Mouse (Mus musculus): ENCODE measurements around the gene Lrrc27. TPM values are rescaled to one million over a fixed set of nuclear protein-coding genes. Genes with fewer than 3 reads are reported as not detected.

The Lrrc27 gene
- polyA plus RNA-seq, 1 experiment from 2014 or later = 4.7 TPM

- Histone ChIP-seq H3K4me2 (ENCODE audit: low read length) (no peak overlapping the region), H3K27ac (ENCODE audit: low read depth) (no peak overlapping the region), H3K9ac (ENCODE audit: low read length) (no peak overlapping the region), H3K4me1 (replicated peaks; ENCODE audit: control insufficient read depth, insufficient read depth, low read length) (no peaks in the 10 kb centered on the region), H3K27me3 (replicated peaks; ENCODE audit: control insufficient read depth, insufficient read depth, low read length) (no peaks in the 10 kb centered on the region), H3K9me3 (ENCODE audit: control insufficient read depth, low read length) (no peaks in the 10 kb centered on the region), H3K4me3 (ENCODE audit: low read depth, low read length) (no peak overlapping the region), H3K36me3 (ENCODE audit: control insufficient read depth, insufficient read depth, low read length) (no peaks in the 10 kb centered on the region)
- no peak for ATAC-seq (replicated peaks; ENCODE audit: low FRiP score, low TSS enrichment, low read depth)
- peak; percentile 49 for DNase-seq (ENCODE audit: low spot score)
- WGBS = 70% methylated on average over 8 of the region's 8 CpGs
These were observed 11.9 kb downstream of the Lrrc27 start for GRCm38 (mm10) chr7:139224725-139225124.

GRCm38 (mm10) chr7:139226416-139226815, 13.6 kb downstream of the Lrrc27 start:
- Histone ChIP-seq H3K9me3 (ENCODE audit: control insufficient read depth, low read length) (no peaks in the 10 kb centered on the region), H3K4me2 (ENCODE audit: low read length) (no peak overlapping the region), H3K27ac (ENCODE audit: low read depth) (no peak overlapping the region), H3K27me3 (replicated peaks; ENCODE audit: control insufficient read depth, insufficient read depth, low read length) (no peaks in the 10 kb centered on the region), H3K36me3 (ENCODE audit: control insufficient read depth, insufficient read depth, low read length) (no peaks in the 10 kb centered on the region), H3K4me1 (replicated peaks; ENCODE audit: control insufficient read depth, insufficient read depth, low read length) (no peaks in the 10 kb centered on the region), H3K9ac (ENCODE audit: low read length) (no peak overlapping the region), H3K4me3 (ENCODE audit: low read depth, low read length) (no peak overlapping the region)
- 78% methylated on average over 7 of the region's 7 CpGs for WGBS
- DNase-seq (ENCODE audit: low spot score) (peak; percentile 42), ATAC-seq (replicated peaks; ENCODE audit: low FRiP score, low TSS enrichment, low read depth) (no peak)

GRCm38 (mm10) chr7:139228447-139229171, 15.8 kb downstream of the Lrrc27 start:
- no peaks in the 10 kb centered on the region for H3K36me3 ChIP-seq (ENCODE audit: control insufficient read depth, insufficient read depth, low read length)
- H3K9me3 ChIP-seq (ENCODE audit: control insufficient read depth, low read length) = no peaks in the 10 kb centered on the region
- no peaks in the 10 kb centered on the region for H3K27me3 ChIP-seq (replicated peaks; ENCODE audit: control insufficient read depth, insufficient read depth, low read length)
- DNase-seq (ENCODE audit: low spot score) = peak; percentile 27
- WGBS = 67% methylated on average over 6 of the region's 6 CpGs
- no peak overlapping the region for H3K4me3 ChIP-seq (ENCODE audit: low read depth, low read length)
- H3K9ac ChIP-seq (ENCODE audit: low read length) = no peak overlapping the region
- no peak overlapping the region for H3K4me2 ChIP-seq (ENCODE audit: low read length)
- H3K4me1 ChIP-seq (replicated peaks; ENCODE audit: control insufficient read depth, insufficient read depth, low read length) = no peaks in the 10 kb centered on the region
- H3K27ac ChIP-seq (ENCODE audit: low read depth) = no peak overlapping the region
- no peak for ATAC-seq (replicated peaks; ENCODE audit: low FRiP score, low TSS enrichment, low read depth)

GRCm38 (mm10) chr7:139229837-139230236, 17.0 kb downstream of the Lrrc27 start:
- WGBS = 83% methylated on average over 5 of the region's 5 CpGs
- Histone ChIP-seq H3K36me3 (ENCODE audit: control insufficient read depth, insufficient read depth, low read length) (no peaks in the 10 kb centered on the region), H3K4me3 (ENCODE audit: low read depth, low read length) (no peak overlapping the region), H3K4me1 (replicated peaks; ENCODE audit: control insufficient read depth, insufficient read depth, low read length) (peaks cover 11% of the 10 kb centered on the region), H3K27ac (ENCODE audit: low read depth) (no peak overlapping the region), H3K9me3 (ENCODE audit: control insufficient read depth, low read length) (no peaks in the 10 kb centered on the region), H3K4me2 (ENCODE audit: low read length) (no peak overlapping the region), H3K9ac (ENCODE audit: low read length) (no peak overlapping the region), H3K27me3 (replicated peaks; ENCODE audit: control insufficient read depth, insufficient read depth, low read length) (no peaks in the 10 kb centered on the region)
- DNase-seq (ENCODE audit: low spot score) (no peak), ATAC-seq (replicated peaks; ENCODE audit: low FRiP score, low TSS enrichment, low read depth) (no peak)

- H3K4me1 ChIP-seq (replicated peaks; ENCODE audit: control insufficient read depth, insufficient read depth, low read length) = peaks cover 15% of the 10 kb centered on the region
- no peak overlapping the region for H3K4me3 ChIP-seq (ENCODE audit: low read depth, low read length)
- no peak overlapping the region for H3K9ac ChIP-seq (ENCODE audit: low read length)
- 72% methylated on average over 12 of the region's 12 CpGs for WGBS
- no peaks in the 10 kb centered on the region for H3K36me3 ChIP-seq (ENCODE audit: control insufficient read depth, insufficient read depth, low read length)
- ATAC-seq (replicated peaks; ENCODE audit: low FRiP score, low TSS enrichment, low read depth) = no peak
- no peaks in the 10 kb centered on the region for H3K9me3 ChIP-seq (ENCODE audit: control insufficient read depth, low read length)
- no peaks in the 10 kb centered on the region for H3K27me3 ChIP-seq (replicated peaks; ENCODE audit: control insufficient read depth, insufficient read depth, low read length)
- no peak overlapping the region for H3K27ac ChIP-seq (ENCODE audit: low read depth)
- no peak for DNase-seq (ENCODE audit: low spot score)
- no peak overlapping the region for H3K4me2 ChIP-seq (ENCODE audit: low read length)
These were observed 17.5 kb downstream of the Lrrc27 start for GRCm38 (mm10) chr7:139230241-139230640.

GRCm38 (mm10) chr7:139233714-139234113, 20.9 kb downstream of the Lrrc27 start:
- Histone ChIP-seq H3K27me3 (replicated peaks; ENCODE audit: control insufficient read depth, insufficient read depth, low read length) (no peaks in the 10 kb centered on the region), H3K4me2 (ENCODE audit: low read length) (peak overlapping the region; percentile 41), H3K4me3 (ENCODE audit: low read depth, low read length) (no peak overlapping the region), H3K9me3 (ENCODE audit: control insufficient read depth, low read length) (no peaks in the 10 kb centered on the region), H3K36me3 (ENCODE audit: control insufficient read depth, insufficient read depth, low read length) (no peaks in the 10 kb centered on the region), H3K9ac (ENCODE audit: low read length) (no peak overlapping the region), H3K4me1 (replicated peaks; ENCODE audit: control insufficient read depth, insufficient read depth, low read length) (peaks cover 19% of the 10 kb centered on the region), H3K27ac (ENCODE audit: low read depth) (peak overlapping the region; percentile 57)
- ATAC-seq (replicated peaks; ENCODE audit: low FRiP score, low TSS enrichment, low read depth) (peak; percentile 76), DNase-seq (ENCODE audit: low spot score) (peak; percentile 92)
- WGBS = 0% methylated on average over 7 of the region's 7 CpGs

- Histone ChIP-seq H3K27me3 (replicated peaks; ENCODE audit: control insufficient read depth, insufficient read depth, low read length) (no peaks in the 10 kb centered on the region), H3K4me3 (ENCODE audit: low read depth, low read length) (no peak overlapping the region), H3K4me2 (ENCODE audit: low read length) (peak overlapping the region; percentile 41), H3K9me3 (ENCODE audit: control insufficient read depth, low read length) (no peaks in the 10 kb centered on the region), H3K27ac (ENCODE audit: low read depth) (peak overlapping the region; percentile 57), H3K36me3 (ENCODE audit: control insufficient read depth, insufficient read depth, low read length) (no peaks in the 10 kb centered on the region), H3K9ac (ENCODE audit: low read length) (peak overlapping the region; percentile 12; the same call in 1 of the 2 replicates), H3K4me1 (replicated peaks; ENCODE audit: control insufficient read depth, insufficient read depth, low read length) (peaks cover 19% of the 10 kb centered on the region)
- ATAC-seq (replicated peaks; ENCODE audit: low FRiP score, low TSS enrichment, low read depth) (peak; percentile 79), DNase-seq (ENCODE audit: low spot score) (peak; percentile 82)
- 7% methylated on average over 18 of the region's 18 CpGs for WGBS
These were observed 21.8 kb downstream of the Lrrc27 start for GRCm38 (mm10) chr7:139234426-139235188.

GRCm38 (mm10) chr7:139235651-139236358, 23.0 kb downstream of the Lrrc27 start:
- no peak for ATAC-seq (replicated peaks; ENCODE audit: low FRiP score, low TSS enrichment, low read depth)
- Histone ChIP-seq H3K36me3 (ENCODE audit: control insufficient read depth, insufficient read depth, low read length) (no peaks in the 10 kb centered on the region), H3K4me3 (ENCODE audit: low read depth, low read length) (no peak overlapping the region), H3K27ac (ENCODE audit: low read depth) (no peak overlapping the region), H3K4me2 (ENCODE audit: low read length) (no peak overlapping the region), H3K4me1 (replicated peaks; ENCODE audit: control insufficient read depth, insufficient read depth, low read length) (peaks cover 19% of the 10 kb centered on the region), H3K27me3 (replicated peaks; ENCODE audit: control insufficient read depth, insufficient read depth, low read length) (no peaks in the 10 kb centered on the region), H3K9me3 (ENCODE audit: control insufficient read depth, low read length) (no peaks in the 10 kb centered on the region), H3K9ac (ENCODE audit: low read length) (no peak overlapping the region)
- DNase-seq (ENCODE audit: low spot score) = no peak
- 81% methylated on average over 12 of the region's 12 CpGs for WGBS

Data from intestine, embryonic 14.5 days (tissue).